Mouse (Mus musculus): ENCODE measurements around the gene Slc22a22.

Gene Slc22a22

GRCm38 (mm10) chr15:57477525-57477924 is at the start of gene Slc22a22:
Slc22a22 (minus strand) TSS chr15:57477625.
- no peak for DNase-seq (ENCODE audit: inconsistent age in 2 of 2, low spot score in 1 of 2)

- no peak for DNase-seq (ENCODE audit: inconsistent age in 2 of 2, low spot score in 1 of 2)
Observed at GRCm38 (mm10) chr15:57523510-57524298, 46.3 kb upstream of the Slc22a22 start.

- no peak for DNase-seq (ENCODE audit: inconsistent age in 2 of 2, low spot score in 1 of 2)
Observed at GRCm38 (mm10) chr15:57522160-57522559, 44.7 kb upstream of the Slc22a22 start.

- DNase-seq (ENCODE audit: inconsistent age in 2 of 2, low spot score in 1 of 2), result no peak
Observed at GRCm38 (mm10) chr15:57509185-57510172, 32.1 kb upstream of the Slc22a22 start.

GRCm38 (mm10) chr15:57508242-57509184 is 31.1 kb upstream of the Slc22a22 start:
- DNase-seq (ENCODE audit: inconsistent age in 2 of 2, low spot score in 1 of 2), result peak; percentile 58 to 88

- DNase-seq (ENCODE audit: inconsistent age in 2 of 2, low spot score in 1 of 2), result no peak
Observed at GRCm38 (mm10) chr15:57504126-57504705, 26.8 kb upstream of the Slc22a22 start.

- no peak for DNase-seq (ENCODE audit: inconsistent age in 2 of 2, low spot score in 1 of 2)
Observed at GRCm38 (mm10) chr15:57503656-57504055, 26.2 kb upstream of the Slc22a22 start.

GRCm38 (mm10) chr15:57501559-57501958 is 24.1 kb upstream of the Slc22a22 start:
- DNase-seq (ENCODE audit: inconsistent age in 2 of 2, low spot score in 1 of 2), result no peak

GRCm38 (mm10) chr15:57496106-57496505 is 18.7 kb upstream of the Slc22a22 start:
- no peak for DNase-seq (ENCODE audit: inconsistent age in 2 of 2, low spot score in 1 of 2)

GRCm38 (mm10) chr15:57482509-57482908 is 5.1 kb upstream of the Slc22a22 start:
- no peak for DNase-seq (ENCODE audit: inconsistent age in 2 of 2, low spot score in 1 of 2)

- DNase-seq (ENCODE audit: inconsistent age in 2 of 2, low spot score in 1 of 2), result no peak
Observed at GRCm38 (mm10) chr15:57471648-57472047, 5.8 kb downstream of the Slc22a22 start.

GRCm38 (mm10) chr15:57465996-57466395 is 11.4 kb downstream of the Slc22a22 start:
- DNase-seq (ENCODE audit: inconsistent age in 2 of 2, low spot score in 1 of 2), result no peak

- DNase-seq (ENCODE audit: inconsistent age in 2 of 2, low spot score in 1 of 2), result peak in 1 of 2 experiments; percentile 42
Observed at GRCm38 (mm10) chr15:57465061-57465460, 12.4 kb downstream of the Slc22a22 start.

GRCm38 (mm10) chr15:57464066-57464465 is 13.4 kb downstream of the Slc22a22 start:
- DNase-seq (ENCODE audit: inconsistent age in 2 of 2, low spot score in 1 of 2), result no peak

GRCm38 (mm10) chr15:57461284-57461683 is 16.1 kb downstream of the Slc22a22 start:
- no peak for DNase-seq (ENCODE audit: inconsistent age in 2 of 2, low spot score in 1 of 2)

GRCm38 (mm10) chr15:57457374-57457773 is 20.1 kb downstream of the Slc22a22 start:
- DNase-seq (ENCODE audit: inconsistent age in 2 of 2, low spot score in 1 of 2), result no peak

- peak in 1 of 2 experiments; percentile 21 for DNase-seq (ENCODE audit: inconsistent age in 2 of 2, low spot score in 1 of 2)
Observed at GRCm38 (mm10) chr15:57434710-57435404, 42.6 kb downstream of the Slc22a22 start.

- DNase-seq (ENCODE audit: inconsistent age in 2 of 2, low spot score in 1 of 2), result peak in 1 of 2 experiments; percentile 45
Observed at GRCm38 (mm10) chr15:57408498-57408897, 68.9 kb downstream of the Slc22a22 start.

- no peak for DNase-seq (ENCODE audit: inconsistent age in 2 of 2, low spot score in 1 of 2)
Observed at GRCm38 (mm10) chr15:57398439-57399148, 78.8 kb downstream of the Slc22a22 start.
